Mouse (Mus musculus) hindbrain, embryonic 15.5 days (tissue): ENCODE measurements around the gene Jade1. TPM values are rescaled to one million over a fixed set of nuclear protein-coding genes. Genes with fewer than 3 reads are reported as not detected.

Experiments used
- ATAC-seq: fragments of 200-750 bp; cut with Nextera tagmentation; 2 replicates; pipeline ENCODE4 v1.8.0; 2017; ENCODE audit warnings: low read depth, moderate number of reproducible peaks, moderate TSS enrichment; ENCODE audit not compliant: low FRiP score
- H3K27ac ChIP-seq: fragments of 300-500 bp; sonication (generic); replicated peaks from 2 replicates; pipeline ENCODE4 v1.5.1; 2015; ENCODE audit warnings: mild to moderate bottlenecking, inconsistent platforms
- H3K27me3 ChIP-seq: fragments of 300-500 bp; sonication (generic); 2 replicates; pipeline ENCODE4 v1.6.1; 2015; ENCODE audit warnings: control low read depth, inconsistent platforms
- H3K36me3 ChIP-seq: fragments of 300-500 bp; sonication (generic); 2 replicates; pipeline ENCODE4 v1.6.1; 2015; ENCODE audit warnings: control low read depth, inconsistent platforms
- H3K4me1 ChIP-seq: fragments of 300-500 bp; sonication (generic); replicated peaks from 2 replicates; pipeline ENCODE4 v1.6.1; 2015; ENCODE audit warnings: control low read depth, inconsistent platforms
- H3K4me2 ChIP-seq: fragments of 300-500 bp; sonication (generic); 2 replicates; pipeline ENCODE4 v1.6.1; 2015; ENCODE audit warnings: moderate library complexity, mild to moderate bottlenecking, inconsistent platforms
- H3K4me3 ChIP-seq: fragments of 300-500 bp; sonication (generic); 2 replicates; pipeline ENCODE4 v1.5.1; 2015; ENCODE audit warnings: mild to moderate bottlenecking, inconsistent platforms
- H3K9ac ChIP-seq: fragments of 300-500 bp; sonication (generic); 2 replicates; pipeline ENCODE4 v1.6.1; 2015; ENCODE audit warnings: inconsistent platforms
- H3K9me3 ChIP-seq: fragments of 300-500 bp; sonication (generic); 2 replicates; pipeline ENCODE4 v1.6.1; 2016; ENCODE audit warnings: control low read depth, inconsistent platforms
- whole genome bisulfite sequencing: fragments of 180-500 bp; shearing (Covaris S2); methylation state at CpG from one replicate; pipeline ENCODE4 v1.1.7; 2015; 5-methylcytosine and 5-hydroxymethylcytosine counted together
- polyA plus RNA-seq: library from polyadenylated mRNA; unstranded; fragments of >200 nt; fragmentation: Nextera tagmentation; extraction: Ambion mirVana; gene quantifications from 2 replicates; pipeline ENCODE4 v1.2.1, GENCODE M21; 2015

Gene Jade1
- polyA plus RNA-seq, 1 experiment from 2014 or later, result 14.2 TPM

DNA sequence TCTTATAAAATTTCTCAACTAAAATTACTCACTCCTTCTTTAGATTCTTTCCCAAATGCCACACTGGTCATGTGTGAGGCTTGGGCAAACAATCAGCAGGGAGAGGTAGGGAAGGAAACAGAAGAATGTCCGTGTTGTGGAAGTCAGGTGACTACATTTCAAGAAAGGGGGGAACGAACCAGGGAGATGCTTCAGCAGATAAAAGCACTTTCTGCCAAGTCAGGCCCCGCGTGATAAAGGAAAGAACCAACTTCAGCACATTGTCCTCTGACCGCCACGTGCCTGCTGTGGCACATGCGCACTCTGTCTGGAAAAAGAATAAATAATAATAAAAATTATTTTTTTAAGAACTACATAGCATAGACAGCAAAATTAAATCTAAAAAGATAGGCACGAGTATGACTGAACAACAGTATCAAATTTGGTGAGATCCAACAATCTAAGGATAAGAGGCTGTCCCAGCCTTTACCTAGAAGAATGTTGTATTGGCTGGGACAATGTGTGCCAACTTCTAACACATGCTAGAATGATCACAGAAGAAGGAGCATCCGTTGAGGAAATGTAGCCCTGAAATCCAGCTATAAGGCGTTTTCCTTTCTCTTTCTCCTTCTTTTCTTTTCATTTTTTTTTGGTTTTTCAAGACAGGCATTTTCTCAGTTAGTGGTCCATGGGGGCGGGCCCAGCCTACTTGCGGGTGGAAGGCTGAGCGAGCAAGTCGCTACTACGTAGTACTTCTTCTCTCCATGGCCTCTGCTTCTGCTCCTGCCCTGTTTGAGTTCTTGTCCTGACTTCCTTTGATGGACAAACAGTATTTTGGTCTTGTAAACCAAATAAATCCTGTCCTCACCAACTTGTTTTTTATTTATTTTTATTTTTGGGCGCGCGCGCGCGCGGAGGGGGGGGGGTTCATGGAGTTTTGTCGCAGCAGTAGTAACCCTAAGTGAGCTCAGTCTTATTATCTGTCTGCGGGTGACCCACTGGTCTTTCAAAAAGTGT lies 753 bp upstream of the Jade1 start:
- Histone ChIP-seq H3K36me3 (no peaks in the 10 kb centered on the region), H3K9me3 (no peaks in the 10 kb centered on the region), H3K9ac (no peak overlapping the region), H3K4me1 (no peaks in the 10 kb centered on the region), H3K4me3 (no peak overlapping the region), H3K27me3 (no peaks in the 10 kb centered on the region), H3K4me2 (no peak overlapping the region), H3K27ac (no peak overlapping the region)
- no peak for ATAC-seq
- WGBS, result 94% methylated on average over 24 of the region's 24 CpGs

DNA sequence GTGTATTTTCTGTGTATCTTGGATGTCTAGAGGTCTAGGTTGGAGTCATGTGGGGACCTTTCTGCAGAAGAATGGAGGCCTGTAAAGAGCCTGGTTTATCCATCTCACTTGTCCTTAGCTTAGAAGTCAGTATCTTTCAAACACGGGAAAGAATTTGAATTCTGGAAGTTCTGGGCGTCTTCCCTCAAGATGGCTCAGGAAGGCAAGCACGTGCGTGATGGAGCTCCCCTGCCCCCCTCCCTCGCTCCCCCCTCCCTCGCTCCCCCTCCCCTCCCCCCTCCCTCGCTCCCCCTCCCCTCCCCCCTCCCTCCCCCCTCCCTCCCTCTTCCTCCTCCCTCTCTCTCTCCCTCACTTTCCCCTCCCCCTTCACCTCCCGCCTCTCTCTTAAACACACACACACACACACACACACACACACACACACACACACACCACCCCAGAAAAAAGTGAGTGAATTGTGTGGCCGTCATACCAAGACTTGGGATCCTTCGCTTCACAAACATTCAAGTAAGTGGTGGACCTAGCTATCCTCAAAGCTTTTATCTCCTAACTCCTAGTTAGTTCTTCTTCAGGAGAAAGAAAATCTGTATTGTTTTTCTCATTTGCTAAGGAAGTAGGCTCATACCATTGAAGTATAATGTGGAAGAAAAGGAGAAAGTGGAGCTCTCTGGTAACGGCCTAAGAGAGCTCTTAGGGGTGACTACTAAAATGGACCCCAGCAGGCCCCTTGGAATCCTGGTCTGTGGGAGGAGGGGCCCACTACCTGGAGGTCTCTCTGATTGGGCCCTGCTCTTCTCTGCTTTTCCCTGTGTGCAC lies 1.1 kb downstream of the Jade1 start:
- WGBS, result 95% methylated on average over 8 of the region's 11 CpGs
- H3K4me2 ChIP-seq, result no peak overlapping the region

DNA sequence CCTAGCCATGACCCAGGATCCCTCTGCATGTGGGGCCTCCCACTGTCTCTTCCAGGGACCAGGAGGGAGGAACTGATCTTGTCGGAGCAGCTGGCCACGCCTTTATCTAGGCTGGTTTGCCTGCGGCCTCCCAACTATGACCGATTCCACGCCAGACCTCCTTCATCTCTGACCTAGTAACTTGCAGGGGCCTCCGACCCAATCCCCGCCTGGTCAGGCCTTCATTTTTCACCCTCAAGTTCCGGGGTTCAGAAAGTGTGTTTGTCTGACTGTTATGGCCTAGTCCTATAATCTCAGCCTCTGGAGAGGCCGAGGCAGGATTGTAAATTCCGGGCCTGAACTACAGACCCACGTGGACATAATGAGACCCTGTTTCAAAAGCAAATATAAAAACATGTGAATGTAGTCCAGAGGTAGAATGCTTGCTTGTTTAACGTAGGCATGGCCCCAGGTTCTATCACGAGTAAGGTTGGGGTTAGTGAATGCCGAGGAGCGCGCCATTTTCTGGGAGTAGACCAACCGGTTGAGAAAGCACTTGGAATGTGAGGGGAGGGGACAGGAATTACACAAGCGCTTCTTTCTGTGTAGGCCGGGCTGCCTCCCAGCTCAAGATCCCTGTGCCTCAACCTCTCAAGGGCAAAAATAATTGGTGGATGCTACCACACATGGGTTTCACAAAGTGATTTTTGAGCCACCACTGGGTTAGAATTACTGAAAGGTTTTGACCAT lies 1.9 kb downstream of the Jade1 start:
- no peaks in the 10 kb centered on the region for H3K27me3 ChIP-seq
- 95% methylated on average over 19 of the region's 19 CpGs for WGBS

More for the DNA sequence above, 1.1 kb downstream of the Jade1 start:
- no peak overlapping the region for H3K4me3 ChIP-seq
- no peak overlapping the region for H3K9ac ChIP-seq
- no peaks in the 10 kb centered on the region for H3K9me3 ChIP-seq
- H3K36me3 ChIP-seq, result no peaks in the 10 kb centered on the region
- no peaks in the 10 kb centered on the region for H3K4me1 ChIP-seq
- no peak overlapping the region for H3K27ac ChIP-seq
- no peak for ATAC-seq
- H3K27me3 ChIP-seq, result no peaks in the 10 kb centered on the region

DNA sequence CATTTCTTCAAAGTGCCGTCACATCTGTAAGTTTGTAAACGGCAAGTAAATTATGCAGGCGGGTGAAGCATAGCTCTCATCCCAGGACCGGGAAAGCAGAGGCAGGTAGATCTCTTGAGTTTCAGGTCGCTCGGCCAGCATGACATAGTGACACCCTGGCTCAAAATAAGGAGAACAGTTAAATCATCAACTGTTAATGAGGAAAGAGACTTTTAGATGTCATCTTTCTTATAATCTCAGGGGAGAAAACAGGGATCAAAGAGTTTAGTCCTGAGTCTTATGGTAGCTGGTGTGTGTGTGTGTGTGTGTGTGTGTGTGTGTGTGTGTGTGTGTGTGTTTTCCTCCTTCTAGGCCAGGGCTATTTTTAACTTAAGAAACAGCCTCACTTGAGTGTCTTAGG lies 5.0 kb downstream of the Jade1 start:
- ATAC-seq, result no peak
- Histone ChIP-seq H3K9ac (no peak overlapping the region), H3K9me3 (no peaks in the 10 kb centered on the region), H3K4me2 (no peak overlapping the region), H3K4me1 (peaks cover 9% of the 10 kb centered on the region), H3K36me3 (no peaks in the 10 kb centered on the region), H3K4me3 (no peak overlapping the region), H3K27ac (no peak overlapping the region), H3K27me3 (no peaks in the 10 kb centered on the region)
- 93% methylated on average over 6 of the region's 6 CpGs for WGBS

More for the DNA sequence above, 1.9 kb downstream of the Jade1 start:
- H3K36me3 ChIP-seq, result no peaks in the 10 kb centered on the region
- no peaks in the 10 kb centered on the region for H3K4me1 ChIP-seq
- H3K9ac ChIP-seq, result no peak overlapping the region
- no peaks in the 10 kb centered on the region for H3K9me3 ChIP-seq
- H3K27ac ChIP-seq, result no peak overlapping the region
- no peak overlapping the region for H3K4me3 ChIP-seq
- H3K4me2 ChIP-seq, result no peak overlapping the region
- no peak for ATAC-seq

DNA sequence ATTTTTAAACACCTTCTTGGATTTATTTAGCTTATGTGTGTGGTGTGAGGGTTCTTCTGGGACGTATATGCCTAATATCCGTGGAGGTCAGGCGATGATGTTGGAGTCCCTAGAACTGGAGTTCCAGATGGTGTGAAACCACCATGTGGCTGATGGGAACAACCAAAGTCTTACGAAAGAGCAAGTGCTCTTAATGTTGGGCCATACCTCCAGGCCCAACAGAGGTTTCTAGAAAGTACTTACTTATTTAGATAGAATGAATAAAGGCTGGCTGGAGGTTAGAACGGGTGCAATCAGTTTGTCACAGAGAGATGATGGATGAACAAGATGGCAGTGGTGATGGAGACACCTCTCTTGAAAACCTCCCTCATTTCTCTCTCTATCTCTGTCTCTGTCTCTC lies 6.3 kb downstream of the Jade1 start:
- Histone ChIP-seq H3K27me3 (no peaks in the 10 kb centered on the region), H3K4me2 (no peak overlapping the region), H3K36me3 (no peaks in the 10 kb centered on the region), H3K4me3 (no peak overlapping the region), H3K9ac (no peak overlapping the region), H3K4me1 (peaks cover 15% of the 10 kb centered on the region), H3K9me3 (no peaks in the 10 kb centered on the region), H3K27ac (no peak overlapping the region)
- WGBS, result 90% methylated on average over 5 of the region's 5 CpGs
- no peak for ATAC-seq

DNA sequence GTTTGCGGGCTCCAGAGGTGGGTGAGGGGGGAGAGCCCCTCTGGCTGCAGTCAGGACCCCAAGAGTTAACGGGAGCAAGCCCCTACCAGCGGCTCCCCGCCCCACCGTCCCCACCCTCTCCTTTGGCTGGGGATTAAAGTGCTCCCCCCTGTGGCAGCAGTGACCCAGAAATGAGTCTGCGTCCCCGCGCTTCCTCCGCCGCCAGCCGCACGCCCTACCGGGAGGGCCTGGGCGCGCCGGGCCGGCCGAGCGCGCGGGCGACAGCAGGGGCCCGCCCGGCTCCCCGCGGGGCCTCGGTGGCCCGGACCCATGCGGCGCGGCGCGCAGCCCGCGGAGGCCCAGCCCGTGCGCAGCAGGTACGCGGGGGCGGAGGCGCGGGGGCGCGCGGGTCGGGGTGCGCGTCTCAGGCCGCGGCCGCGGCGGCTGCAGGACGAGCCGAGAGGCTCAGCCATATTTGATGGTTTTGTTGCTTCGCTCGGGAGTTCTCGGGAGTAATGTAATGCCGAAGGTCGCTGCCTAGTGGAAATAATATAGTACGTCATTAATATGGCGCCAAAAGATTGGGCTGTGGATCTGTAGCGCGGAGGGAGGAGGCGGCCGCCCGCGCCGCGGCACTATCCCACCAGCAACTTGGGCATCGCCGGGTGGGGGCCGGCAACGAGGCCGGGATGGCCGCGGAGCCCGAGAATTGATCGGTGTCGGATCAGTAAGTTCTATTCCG lies 7.8 kb downstream of the Jade1 start:
- peak overlapping the region; percentile 90 for H3K9ac ChIP-seq
- ATAC-seq, result peak; percentile 71
- peaks cover 15% of the 10 kb centered on the region for H3K4me1 ChIP-seq
- H3K36me3 ChIP-seq, result no peaks in the 10 kb centered on the region
- no peaks in the 10 kb centered on the region for H3K27me3 ChIP-seq
- peak overlapping the region; percentile 93 for H3K27ac ChIP-seq
- H3K4me2 ChIP-seq, result peak overlapping the region; percentile 94
- H3K4me3 ChIP-seq, result peak overlapping the region; percentile 60
- H3K9me3 ChIP-seq, result no peaks in the 10 kb centered on the region
- under 1% methylated on average over 70 of the region's 81 CpGs for WGBS

DNA sequence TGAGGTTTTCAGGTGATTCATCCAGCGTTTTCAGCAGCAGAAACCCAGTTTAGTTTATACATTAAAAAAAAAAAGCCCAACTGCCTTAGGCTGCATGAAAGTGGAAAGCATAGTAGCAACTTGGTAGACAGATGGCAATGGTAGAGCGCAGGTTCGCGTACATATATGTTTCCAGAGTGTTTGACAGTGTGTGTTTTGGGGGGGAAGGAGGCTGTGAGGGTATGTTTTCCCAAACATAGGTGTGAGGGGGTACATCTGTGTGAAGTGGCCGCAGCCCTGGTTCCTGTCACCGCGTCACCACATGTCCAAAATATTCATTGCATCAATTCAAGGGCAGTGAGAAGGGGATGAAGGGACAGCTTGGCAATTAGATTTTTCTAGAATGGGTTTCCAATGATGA lies 8.5 kb downstream of the Jade1 start:
- Histone ChIP-seq H3K9me3 (no peaks in the 10 kb centered on the region), H3K36me3 (no peaks in the 10 kb centered on the region), H3K4me2 (peak overlapping the region; percentile 94), H3K27ac (peak overlapping the region; percentile 93), H3K9ac (peak overlapping the region; percentile 90), H3K27me3 (no peaks in the 10 kb centered on the region), H3K4me3 (peak overlapping the region; percentile 60), H3K4me1 (peaks cover 15% of the 10 kb centered on the region)
- under 1% methylated on average over 7 of the region's 7 CpGs for WGBS
- ATAC-seq, result no peak

DNA sequence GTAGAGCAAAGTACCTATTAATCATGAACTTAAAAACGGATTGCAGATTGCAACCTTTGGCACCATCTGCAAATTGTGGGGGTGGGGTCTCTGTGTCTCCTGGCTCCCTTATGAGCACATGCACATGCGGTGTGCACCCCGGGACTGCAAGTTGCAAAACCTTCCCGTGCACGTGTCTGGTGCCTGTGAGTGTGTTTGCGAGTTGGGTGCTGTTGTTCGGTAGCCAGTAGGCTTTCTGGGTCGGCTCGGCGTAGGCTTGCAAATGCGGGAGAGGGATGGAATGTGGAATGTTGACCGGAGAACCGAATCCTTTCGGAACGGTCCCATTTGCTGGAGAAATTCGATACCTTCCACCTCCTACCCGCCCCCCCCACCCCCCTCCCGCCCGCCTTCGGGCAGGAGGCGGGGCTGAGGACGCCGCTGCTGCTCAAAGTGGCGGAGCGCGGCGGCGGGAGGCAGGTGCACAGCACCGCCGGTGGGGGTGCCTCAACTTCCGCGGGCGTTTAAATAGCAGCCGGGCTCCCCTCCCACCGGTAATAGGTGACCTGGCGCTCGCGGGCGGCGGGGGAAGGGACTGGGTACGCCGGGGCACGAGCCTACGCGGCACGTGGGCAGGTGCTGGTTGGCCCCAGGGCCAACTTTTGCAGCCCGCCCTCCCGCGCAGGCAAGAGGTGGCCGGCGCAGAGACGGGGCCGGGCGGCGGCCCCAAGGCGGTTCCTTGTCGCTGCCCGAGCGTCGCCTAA lies 9.1 kb downstream of the Jade1 start:
- Histone ChIP-seq H3K4me3 (peak overlapping the region; percentile 60), H3K4me2 (peak overlapping the region; percentile 94), H3K4me1 (peaks cover 15% of the 10 kb centered on the region), H3K9ac (peak overlapping the region; percentile 90), H3K36me3 (no peaks in the 10 kb centered on the region), H3K27me3 (no peaks in the 10 kb centered on the region), H3K9me3 (no peaks in the 10 kb centered on the region), H3K27ac (peak overlapping the region; percentile 93)
- ATAC-seq, result peak; percentile 59
- WGBS, result under 1% methylated on average over 57 of the region's 60 CpGs

DNA sequence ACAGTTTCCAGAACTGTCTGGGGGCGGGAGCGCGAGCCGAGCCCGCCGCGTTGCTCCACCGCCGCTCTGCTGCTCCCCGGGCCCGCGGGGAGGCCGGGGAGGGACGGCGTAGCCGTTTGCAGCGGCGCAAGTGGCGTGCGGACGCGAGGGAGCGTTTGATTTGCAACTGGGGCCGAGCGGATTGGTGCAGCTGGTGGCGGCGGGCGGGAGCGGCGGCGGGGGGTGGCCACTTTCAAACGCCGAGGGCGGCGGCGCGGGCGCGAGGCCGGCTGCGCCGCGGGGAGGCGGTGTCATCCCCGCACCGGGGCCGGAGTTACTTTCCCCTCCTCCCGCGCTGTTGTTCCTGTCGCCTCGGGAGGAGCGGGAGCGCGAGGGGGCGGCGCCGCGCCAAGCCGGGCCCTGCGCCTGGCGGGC lies 9.9 kb downstream of the Jade1 start:
- H3K4me2 ChIP-seq, result peak overlapping the region; percentile 94
- no peaks in the 10 kb centered on the region for H3K36me3 ChIP-seq
- ATAC-seq, result peak; percentile 77
- peak overlapping the region; percentile 60 for H3K4me3 ChIP-seq
- no peaks in the 10 kb centered on the region for H3K9me3 ChIP-seq
- under 1% methylated on average over 55 of the region's 61 CpGs for WGBS
- peak overlapping the region; percentile 90 for H3K9ac ChIP-seq
- H3K27ac ChIP-seq, result peak overlapping the region; percentile 93
- no peaks in the 10 kb centered on the region for H3K27me3 ChIP-seq
- H3K4me1 ChIP-seq, result peaks cover 15% of the 10 kb centered on the region

DNA sequence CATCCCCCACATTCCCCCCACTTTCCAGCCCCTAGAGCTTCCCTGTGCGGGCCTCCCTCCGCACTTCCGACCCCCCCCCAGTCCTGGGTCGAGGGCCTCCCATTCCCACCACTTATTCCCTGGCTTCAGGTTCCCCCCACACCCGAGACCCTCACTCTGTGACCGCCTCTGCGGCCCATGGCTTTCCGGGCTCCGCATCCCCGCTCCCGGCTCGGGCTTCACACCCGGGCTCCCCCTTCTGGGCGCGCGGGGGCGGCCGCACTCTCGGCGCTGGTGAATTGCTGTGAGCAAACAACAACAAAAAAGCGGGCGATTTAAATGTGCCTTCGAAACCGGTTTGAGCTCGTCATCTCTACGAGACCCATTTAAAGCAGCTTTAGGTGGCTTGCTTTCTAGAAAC lies 10.4 kb downstream of the Jade1 start:
- Histone ChIP-seq H3K27ac (peak overlapping the region; percentile 93), H3K4me3 (peak overlapping the region; percentile 60), H3K9ac (peak overlapping the region; percentile 90), H3K4me1 (peaks cover 15% of the 10 kb centered on the region), H3K27me3 (no peaks in the 10 kb centered on the region), H3K36me3 (no peaks in the 10 kb centered on the region), H3K4me2 (peak overlapping the region; percentile 94), H3K9me3 (no peaks in the 10 kb centered on the region)
- ATAC-seq, result peak; percentile 50
- WGBS, result under 1% methylated on average over 26 of the region's 26 CpGs
